Mouse (Mus musculus) olfactory bulb, adult 2 months (tissue): ENCODE measurements around the gene Spata46. TPM values are rescaled to one million over a fixed set of nuclear protein-coding genes. Genes with fewer than 3 reads are reported as not detected.

Source experiments
- H3K27ac ChIP-seq: fragments of 200-500 bp; 2 replicates; pipeline ENCODE4 v1.5.1; 2012; ENCODE audit warnings: low read depth, low read length; ENCODE audit not compliant: insufficient read depth
- H3K4me1 ChIP-seq: fragments of 200-500 bp; 2 replicates; pipeline ENCODE4 v1.6.1; 2012; ENCODE audit warnings: low read length; ENCODE audit not compliant: control insufficient read depth, insufficient read depth
- H3K4me3 ChIP-seq: fragments of 200-500 bp; 2 replicates; pipeline ENCODE4 v1.5.1; 2012; ENCODE audit warnings: mild to moderate bottlenecking, low read depth, low read length, moderate library complexity; ENCODE audit not compliant: insufficient read depth
- CTCF ChIP-seq: fragments of 200-500 bp; IDR thresholded peaks from 2 replicates; pipeline ENCODE4 v1.5.1; 2012; ENCODE audit warnings: low read depth, mild to moderate bottlenecking, low read length, moderate library complexity; ENCODE audit not compliant: insufficient read depth
- POLR2A ChIP-seq: fragments of 200-500 bp; IDR thresholded peaks from 2 replicates; pipeline ENCODE4 v1.6.1; 2012; ENCODE audit warnings: mild to moderate bottlenecking, low read depth, low read length, moderate library complexity; ENCODE audit not compliant: insufficient read depth
- WGBS: fragments of 180-500 bp; shearing (Covaris S2); methylation state at CpG from one replicate; pipeline ENCODE4 v1.1.7; 2018; 5-methylcytosine and 5-hydroxymethylcytosine counted together
- polyA plus RNA-seq: library from polyadenylated mRNA; stranded (reverse); fragments of >200 nt; gene quantifications from 2 replicates; pipeline ENCODE4 v1.2.4, GENCODE M21; 2012; ENCODE audit warnings: low replicate concordance; ENCODE audit not compliant: missing spikeins, insufficient read depth, insufficient read length

Gene Spata46
- polyA plus RNA-seq, 1 experiment = not detected

DNA sequence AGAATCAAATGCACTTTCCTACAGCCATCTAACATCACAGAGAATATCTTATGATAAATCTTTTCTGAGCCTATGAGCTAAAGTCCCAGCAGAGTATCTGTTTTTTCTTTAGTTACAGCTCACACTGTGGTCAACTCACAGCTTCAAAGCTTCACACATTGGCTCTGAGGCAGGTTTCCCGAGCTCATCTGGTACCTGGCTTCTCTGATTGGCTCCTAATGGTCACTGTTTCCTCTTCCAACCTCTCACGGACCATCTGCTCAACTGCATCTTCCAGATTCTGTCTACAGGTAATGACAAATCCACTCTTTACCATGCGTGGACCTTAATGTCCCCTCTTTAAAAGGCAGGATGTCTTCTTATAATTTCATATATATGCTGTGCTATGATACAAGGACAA is 44.7 kb downstream of the Spata46 start:
- H3K27ac ChIP-seq = no peak overlapping the region
- 90% methylated on average over 3 of the region's 3 CpGs for WGBS
- no peak for TF ChIP-seq POLR2A
- H3K4me1 ChIP-seq = 0 out of 2 replicates have a peak, but pooled peaks cover 3% of the 10 kb centered on the region
- no peak overlapping the region for H3K4me3 ChIP-seq

GRCm38 (mm10) chr1:170360183-170360915 is 51.7 kb downstream of the Spata46 start:
- Histone ChIP-seq H3K4me3 (no peak overlapping the region), H3K4me1 (peaks cover 7% of the 10 kb centered on the region; the same call in 1 of the 2 replicates), H3K27ac (no peak overlapping the region)
- WGBS = 89% methylated on average over 10 of the region's 10 CpGs
- no peak for TF ChIP-seq POLR2A
- no peak for TF ChIP-seq CTCF

Other genes starting within 250 kb of the Spata46 start
- gene Ddr2, start 198.0 kb upstream of the Spata46 start, polyA plus RNA-seq = not detected in 2 replicates
- not detected in 2 replicates for gene Uap1, start 133.8 kb upstream of the Spata46 start, polyA plus RNA-seq
- 38.9 TPM in 1 of 2 replicates, not detected in the other for gene Uhmk1, start 93.4 kb upstream of the Spata46 start, polyA plus RNA-seq
- not detected in 2 replicates for gene Sh2d1b2, start 76.1 kb upstream of the Spata46 start, polyA plus RNA-seq
- not detected in 2 replicates for gene Sh2d1b1, start 31.5 kb upstream of the Spata46 start, polyA plus RNA-seq
- gene Gm7694, start 2.5 kb upstream of the Spata46 start, polyA plus RNA-seq = not detected in 2 replicates